Mouse (Mus musculus) forebrain, embryonic 11.5 days (tissue): ENCODE measurements around the gene Prr12. TPM values are rescaled to one million over a fixed set of nuclear protein-coding genes. Genes with fewer than 3 reads are reported as not detected.
A peak's percentile ranks its signal among the peaks of the same experiment; 100 is the strongest.

Experiments used
- ATAC-seq: fragments of 200-750 bp; cut with Nextera tagmentation; replicated peaks from 2 replicates; pipeline ENCODE4 v1.8.0; 2017; ENCODE audit warnings: moderate TSS enrichment; ENCODE audit not compliant: low FRiP score
- DNase-seq: peaks from one replicate; pipeline ENCODE4 v3.0.0-alpha.2; 2017; ENCODE audit warnings: low spot score
- H3K27ac ChIP-seq: fragments of 300-500 bp; sonication (generic); 2 replicates; pipeline ENCODE4 v1.5.1; 2014; ENCODE audit warnings: low read depth, low read length
- H3K27me3 ChIP-seq: fragments of 300-500 bp; sonication (generic); 2 replicates; pipeline ENCODE4 v1.6.1; 2014; ENCODE audit warnings: mild to moderate bottlenecking, low read length, mixed read lengths; ENCODE audit not compliant: control insufficient read depth, insufficient read depth
- H3K36me3 ChIP-seq: fragments of 300-500 bp; sonication (generic); 2 replicates; pipeline ENCODE4 v1.6.1; 2014; ENCODE audit warnings: mild to moderate bottlenecking, low read length, moderate library complexity, mixed read lengths; ENCODE audit not compliant: control insufficient read depth, insufficient read depth
- H3K4me1 ChIP-seq: fragments of 300-500 bp; sonication (generic); replicated peaks from 2 replicates; pipeline ENCODE4 v1.6.1; 2014; ENCODE audit warnings: low read length, mixed read lengths; ENCODE audit not compliant: control insufficient read depth, insufficient read depth
- H3K4me2 ChIP-seq: fragments of 300-500 bp; sonication (generic); 2 replicates; pipeline ENCODE4 v1.6.1; 2014; ENCODE audit warnings: low read depth, mild to moderate bottlenecking, low read length, moderate library complexity, mixed read lengths; ENCODE audit not compliant: severe bottlenecking
- H3K4me3 ChIP-seq: fragments of 300-500 bp; sonication (generic); 2 replicates; pipeline ENCODE4 v1.5.1; 2014; ENCODE audit warnings: low read depth, low read length
- H3K9ac ChIP-seq: fragments of 300-500 bp; sonication (generic); 2 replicates; pipeline ENCODE4 v1.6.1; 2014; ENCODE audit warnings: low read length
- H3K9me3 ChIP-seq: fragments of 300-500 bp; sonication (generic); 2 replicates; pipeline ENCODE4 v1.6.1; 2016; ENCODE audit warnings: low read length, mixed read lengths; ENCODE audit not compliant: control insufficient read depth
- WGBS: fragments of 180-500 bp; shearing (Covaris S2); extraction: QIAGEN DNeasy Blood & Tissue Kit; methylation state at CpG from one replicate; pipeline ENCODE4 v1.1.7; 2014; 5-methylcytosine and 5-hydroxymethylcytosine counted together
- polyA plus RNA-seq: library from polyadenylated mRNA; unstranded; fragments of >200 nt; fragmentation: Nextera tagmentation; extraction: Ambion mirVana; gene quantifications from 2 replicates; pipeline ENCODE4 v1.2.1, GENCODE M21; 2014

Prr12 gene
- polyA plus RNA-seq, 1 experiment from 2014 or later, result 16.1 TPM

DNA sequence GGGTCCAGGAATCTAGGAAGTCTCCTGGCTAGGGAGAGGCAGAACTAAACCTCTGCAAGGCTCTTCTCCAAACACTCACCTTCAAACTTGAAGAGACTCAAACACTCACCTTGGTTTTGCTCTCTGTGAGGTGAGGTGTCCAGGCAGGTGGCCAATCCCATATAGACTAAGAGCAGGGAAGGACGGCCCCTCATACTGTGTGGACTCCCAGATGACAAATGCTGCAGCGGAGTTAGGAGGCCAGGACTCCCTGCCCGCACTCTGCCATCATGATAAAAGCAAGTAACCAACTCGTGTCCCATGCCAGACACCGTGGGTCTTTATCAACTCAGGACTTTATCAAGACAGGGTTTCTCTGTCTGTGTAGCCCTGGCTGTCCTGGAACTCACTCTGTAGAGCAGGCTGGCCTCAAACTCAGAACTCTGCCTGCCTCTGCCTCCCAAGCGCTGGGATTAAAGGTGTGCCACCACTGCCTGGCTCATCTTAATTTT is 8.0 kb upstream of the Prr12 start:
- no peak overlapping the region for H3K9ac ChIP-seq
- no peak overlapping the region for H3K4me3 ChIP-seq
- no peaks in the 10 kb centered on the region for H3K27me3 ChIP-seq
- H3K9me3 ChIP-seq, result no peaks in the 10 kb centered on the region
- DNase-seq, result no peak
- H3K36me3 ChIP-seq, result no peaks in the 10 kb centered on the region
- no peak overlapping the region for H3K27ac ChIP-seq
- peaks cover 15% of the 10 kb centered on the region for H3K4me1 ChIP-seq
- WGBS, result 85% methylated on average over 6 of the region's 6 CpGs
- no peak for ATAC-seq
- H3K4me2 ChIP-seq, result no peak overlapping the region

DNA sequence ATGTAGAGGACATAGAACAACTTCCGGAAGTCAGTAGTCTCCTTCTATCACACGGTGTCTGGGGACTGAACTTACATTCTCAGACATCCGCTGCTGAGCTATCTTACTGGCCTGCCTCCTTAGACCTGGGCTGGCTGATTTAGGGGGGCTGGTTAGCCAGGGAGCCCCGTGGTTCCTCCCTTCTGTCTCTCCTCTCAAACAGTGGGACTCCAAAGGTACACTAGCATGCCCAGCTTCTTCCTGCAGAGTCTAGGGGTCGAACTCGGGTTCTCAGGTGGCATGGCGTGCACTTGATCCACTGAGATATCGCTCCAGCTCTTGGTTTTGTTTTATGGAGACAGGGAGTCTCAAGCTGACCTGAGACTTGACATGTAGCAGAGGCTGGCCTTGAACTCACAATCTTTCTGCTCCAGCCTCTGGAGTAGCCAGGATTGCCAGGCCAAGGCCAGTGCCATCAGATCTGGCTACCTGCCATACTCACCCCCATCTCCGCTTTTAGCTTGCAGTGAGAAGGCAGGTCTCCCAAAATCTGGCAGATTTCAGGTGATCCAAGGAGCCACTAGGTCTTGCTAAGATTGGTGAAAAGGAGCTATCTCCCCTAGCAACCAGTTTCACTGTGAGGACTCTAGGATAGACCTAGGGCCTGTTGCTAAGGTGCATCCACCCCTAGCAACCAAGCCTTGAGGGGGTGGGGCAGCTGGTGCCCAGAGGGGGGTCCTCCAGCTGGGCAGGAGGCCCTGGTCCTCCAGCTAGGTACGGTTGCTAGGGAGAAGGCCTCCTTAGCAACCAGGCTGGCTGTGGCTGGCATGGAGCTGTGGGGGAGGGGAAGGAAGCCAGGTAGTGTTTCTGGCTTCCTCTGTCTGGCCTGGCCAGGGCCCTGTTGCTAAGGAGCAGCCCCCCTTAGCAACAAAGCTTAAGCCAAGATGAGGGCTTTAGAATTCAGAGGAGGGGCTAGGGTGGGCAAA is 6.2 kb upstream of the Prr12 start:
- ATAC-seq (no peak), DNase-seq (no peak)
- Histone ChIP-seq H3K4me3 (no peak overlapping the region), H3K4me1 (peaks cover 15% of the 10 kb centered on the region), H3K9me3 (no peaks in the 10 kb centered on the region), H3K9ac (no peak overlapping the region), H3K4me2 (0 out of 2 replicates have a peak overlapping the region, but pooled peaks have one; percentile 11), H3K27me3 (no peaks in the 10 kb centered on the region), H3K27ac (peak overlapping the region; percentile 37; the same call in 1 of the 2 replicates), H3K36me3 (no peaks in the 10 kb centered on the region)
- WGBS, result 75% methylated on average over 10 of the region's 10 CpGs

DNA sequence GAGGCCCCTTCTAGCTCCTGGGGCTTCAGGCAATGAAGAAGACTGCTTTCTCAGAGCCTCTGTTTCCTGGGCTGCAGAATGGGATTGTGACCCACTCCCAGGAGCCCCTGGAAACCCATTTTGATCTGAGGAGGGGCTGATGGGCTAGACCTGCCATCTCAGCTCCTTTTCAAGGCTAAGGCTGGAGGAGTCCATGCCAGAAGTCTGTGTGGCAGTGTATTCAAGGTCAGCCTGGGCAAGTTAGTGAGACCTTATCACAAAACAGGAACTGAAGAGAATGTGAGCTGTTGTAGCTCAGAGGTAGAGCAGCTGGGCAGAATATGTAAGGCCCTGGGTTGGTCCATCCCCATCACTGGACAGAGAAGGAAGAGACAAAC is 4.3 kb upstream of the Prr12 start:
- Histone ChIP-seq H3K36me3 (no peaks in the 10 kb centered on the region), H3K4me2 (no peak overlapping the region), H3K4me1 (peaks cover 14% of the 10 kb centered on the region), H3K27me3 (no peaks in the 10 kb centered on the region), H3K9me3 (no peaks in the 10 kb centered on the region), H3K9ac (no peak overlapping the region), H3K27ac (no peak overlapping the region), H3K4me3 (no peak overlapping the region)
- no peak for DNase-seq
- no peak for ATAC-seq

DNA sequence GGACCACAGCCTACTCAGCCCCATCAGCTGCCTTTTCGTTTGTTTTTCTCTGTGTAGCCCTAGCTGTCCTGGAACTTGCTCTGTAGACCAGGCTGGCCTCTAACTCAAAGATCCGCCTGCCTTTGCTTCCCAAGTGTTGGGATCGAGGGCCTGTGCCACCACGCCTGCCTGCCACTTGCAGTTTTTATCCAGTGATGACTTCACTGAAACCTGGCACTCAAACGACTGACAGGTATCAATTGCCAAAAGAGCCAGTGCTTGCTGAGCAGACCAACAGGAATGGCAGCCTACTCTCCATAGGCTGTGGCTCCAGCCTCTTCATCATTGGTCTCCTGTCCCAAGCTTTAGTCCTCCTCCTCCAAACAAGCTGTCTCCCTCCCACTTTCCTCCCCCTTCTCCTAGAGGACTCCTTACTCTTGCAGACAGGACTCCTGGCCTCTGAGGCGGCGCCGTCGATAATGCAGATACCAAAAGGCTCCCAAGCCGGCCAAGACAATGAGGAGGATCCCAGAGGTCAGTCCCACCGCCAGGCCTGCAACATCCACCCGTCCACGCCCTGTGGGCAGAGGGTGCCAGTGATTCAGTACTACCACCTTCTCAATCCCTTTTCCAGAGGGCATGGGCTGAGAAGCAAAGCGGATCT is 3.8 kb upstream of the Prr12 start:
- Histone ChIP-seq H3K36me3 (no peaks in the 10 kb centered on the region), H3K27me3 (no peaks in the 10 kb centered on the region), H3K9ac (no peak overlapping the region), H3K27ac (no peak overlapping the region), H3K4me3 (no peak overlapping the region), H3K9me3 (no peaks in the 10 kb centered on the region), H3K4me1 (peaks cover 12% of the 10 kb centered on the region), H3K4me2 (no peak overlapping the region)
- no peak for ATAC-seq
- no peak for DNase-seq
- WGBS, result 62% methylated on average over 14 of the region's 14 CpGs

DNA sequence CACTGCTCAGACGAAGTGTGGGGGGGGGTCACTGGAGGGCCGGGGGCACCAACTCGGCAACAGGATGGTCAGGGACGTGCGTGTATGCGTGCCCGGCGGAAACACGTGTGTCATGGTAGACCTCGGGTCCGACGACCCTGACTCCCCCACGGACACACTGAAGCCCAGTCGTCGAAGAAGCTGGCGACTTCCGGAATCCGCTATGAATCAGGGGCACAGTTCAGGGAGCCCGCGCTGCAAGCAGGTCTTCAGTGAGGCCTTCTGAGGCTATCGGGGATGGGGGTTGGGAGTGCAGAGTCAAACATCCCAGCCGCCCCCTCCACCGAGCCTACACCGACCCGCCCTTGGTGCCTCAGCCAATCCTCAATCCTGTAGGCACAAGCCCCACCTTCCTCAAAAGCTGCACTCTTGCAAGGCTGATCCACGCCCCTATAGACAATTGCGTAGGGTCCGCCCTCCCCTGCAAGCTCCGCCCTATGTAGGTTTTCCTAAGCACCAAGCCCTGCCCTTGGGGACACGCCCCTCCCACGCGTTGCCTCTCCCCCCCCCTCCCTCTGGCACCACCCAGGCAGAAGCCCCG is 1.3 kb upstream of the Prr12 start:
- peak overlapping the region; percentile 76 for H3K4me3 ChIP-seq
- peak; percentile 96 for DNase-seq
- peak overlapping the region; percentile 98 for H3K4me2 ChIP-seq
- H3K9me3 ChIP-seq, result no peaks in the 10 kb centered on the region
- H3K36me3 ChIP-seq, result peaks cover 13% of the 10 kb centered on the region; the same call in 1 of the 2 replicates
- WGBS, result under 1% methylated on average over 32 of the region's 33 CpGs
- H3K9ac ChIP-seq, result peak overlapping the region; percentile 85
- ATAC-seq, result peak; percentile 91
- H3K4me1 ChIP-seq, result peaks cover 7% of the 10 kb centered on the region; the same call in 1 of the 2 replicates
- peak overlapping the region; percentile 99 for H3K27ac ChIP-seq
- H3K27me3 ChIP-seq, result no peaks in the 10 kb centered on the region

DNA sequence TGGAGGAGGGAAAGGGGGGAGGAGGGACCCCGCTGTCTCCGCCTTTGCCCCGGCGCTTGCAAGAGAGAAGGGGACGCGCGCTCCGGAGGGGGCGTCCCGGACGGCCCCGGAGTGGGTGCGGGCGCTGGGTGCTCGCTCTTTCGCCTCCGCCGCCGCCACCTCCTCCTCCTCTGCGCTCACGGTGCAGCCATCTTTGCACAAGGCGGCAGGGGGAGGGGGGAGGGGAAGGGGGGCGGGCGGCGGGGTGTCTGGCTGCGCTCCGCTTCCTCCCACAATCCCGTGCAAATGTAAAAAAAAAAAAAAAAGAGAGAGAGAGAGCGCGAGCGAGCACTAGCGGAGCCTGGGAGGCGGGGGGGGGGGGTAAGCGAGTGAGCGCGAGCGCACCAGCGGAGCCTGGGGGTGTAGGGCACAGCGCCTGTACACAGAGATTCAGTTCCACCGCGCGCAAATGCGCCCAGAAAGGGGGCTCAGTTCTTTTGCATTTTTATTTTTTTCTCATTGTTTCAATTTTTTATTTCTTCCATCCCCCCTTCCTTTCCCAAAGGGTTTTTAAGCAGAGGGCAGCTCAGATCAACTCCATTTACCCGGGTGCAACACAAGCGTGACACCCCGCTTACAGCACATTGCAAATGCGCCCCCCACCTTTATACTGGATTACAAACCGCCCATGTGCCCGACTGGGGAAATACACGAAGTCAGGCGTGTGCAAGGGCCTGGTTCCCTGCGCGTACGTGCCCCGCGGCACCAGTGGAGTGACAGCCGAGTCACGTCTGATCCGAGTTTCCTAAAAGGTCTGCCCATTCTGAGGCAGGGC is 643 bp upstream of the Prr12 start:
- DNase-seq (peak; percentile 92), ATAC-seq (peak; percentile 57)
- WGBS, result under 1% methylated on average over 26 of the region's 59 CpGs
- Histone ChIP-seq H3K4me1 (peaks cover 7% of the 10 kb centered on the region; the same call in 1 of the 2 replicates), H3K36me3 (peaks cover 20% of the 10 kb centered on the region), H3K4me3 (peak overlapping the region; percentile 76), H3K4me2 (peak overlapping the region; percentile 98), H3K27me3 (no peaks in the 10 kb centered on the region), H3K9me3 (no peaks in the 10 kb centered on the region), H3K27ac (peak overlapping the region; percentile 99), H3K9ac (peak overlapping the region; percentile 85)

DNA sequence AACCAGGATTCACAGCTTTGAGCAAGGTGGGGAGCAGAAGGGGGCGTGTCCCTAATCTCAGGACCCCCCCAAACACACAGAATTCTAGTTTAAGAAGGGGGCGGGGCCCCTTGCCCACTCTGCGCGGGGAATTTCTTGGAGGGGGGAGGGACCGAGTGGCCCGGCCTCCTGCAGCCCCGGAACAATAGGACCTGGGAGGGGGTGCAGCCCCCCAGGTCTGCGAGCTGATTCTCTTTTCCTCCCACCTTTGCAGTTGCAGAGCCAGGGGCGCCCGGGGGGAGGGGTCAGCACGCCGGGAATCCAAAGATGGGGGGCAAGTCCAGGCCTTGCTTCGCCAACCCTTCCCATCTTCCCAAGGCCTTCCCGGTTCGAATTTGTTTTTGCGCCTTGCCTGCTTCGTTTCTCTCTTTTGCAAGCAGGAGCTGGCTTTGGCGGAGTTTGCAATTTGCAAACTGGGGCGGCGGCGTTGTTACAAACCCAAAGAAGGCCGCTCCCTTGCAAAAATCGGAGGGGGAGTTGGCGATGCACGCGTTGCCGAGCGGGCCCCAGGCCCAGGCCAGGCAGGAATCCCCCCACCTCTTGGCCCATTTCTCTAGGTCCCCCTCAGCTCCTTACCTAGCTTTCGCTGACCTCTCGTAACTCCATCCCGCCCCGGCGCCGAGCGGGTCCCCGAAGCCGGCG is 360 bp downstream of the Prr12 start:
- Histone ChIP-seq H3K9ac (peak overlapping the region; percentile 85), H3K27me3 (no peaks in the 10 kb centered on the region), H3K4me1 (peaks cover 7% of the 10 kb centered on the region; the same call in 1 of the 2 replicates), H3K27ac (peak overlapping the region; percentile 99), H3K4me3 (peak overlapping the region; percentile 76), H3K9me3 (no peaks in the 10 kb centered on the region), H3K4me2 (peak overlapping the region; percentile 98), H3K36me3 (peaks cover 27% of the 10 kb centered on the region)
- WGBS, result under 1% methylated on average over 37 of the region's 38 CpGs
- ATAC-seq (no peak), DNase-seq (peak; percentile 73)
